Mouse (Mus musculus) frontal cortex, postnatal 10 days (tissue): ENCODE measurements around the gene Tcf7l2.

Experiments
- DNase-seq, 2 experiments: peaks; one replicate each; pipeline ENCODE4 v3.0.0; 2022; ENCODE audit warnings: low spot score in 2 of 2, mixed read lengths in 1 of 2

Tcf7l2 gene

DNA sequence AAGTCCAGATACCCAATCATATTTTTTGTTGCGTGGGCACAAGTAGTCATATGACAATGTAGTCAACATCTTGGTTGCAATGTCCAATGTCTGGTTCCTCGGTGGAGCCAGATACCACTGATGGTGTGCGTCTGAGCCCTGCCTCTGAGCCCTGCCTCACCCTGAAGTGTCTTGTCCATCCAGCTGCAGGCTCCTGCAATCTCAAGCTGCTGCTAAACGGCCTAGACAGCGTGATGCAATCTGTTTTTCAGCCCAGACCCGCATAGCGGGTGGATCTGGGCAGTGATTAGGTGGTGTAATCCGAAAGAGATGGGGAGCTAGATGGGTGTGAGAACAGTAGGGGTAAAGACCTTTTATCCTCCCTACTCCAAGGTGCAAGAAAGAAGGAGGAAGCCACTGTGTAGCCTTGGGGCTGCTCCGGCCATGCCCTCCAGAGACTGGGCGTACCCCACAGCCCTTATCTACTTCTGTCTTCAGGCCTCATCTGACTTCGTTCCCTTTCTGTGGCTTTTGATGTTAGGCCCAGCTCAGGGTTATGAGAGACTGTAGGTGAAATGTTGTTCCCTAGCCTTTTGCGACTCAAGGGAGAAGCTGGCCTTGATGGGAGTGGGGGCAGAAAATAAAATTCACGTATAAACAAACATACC is 86.1 kb downstream of the Tcf7l2 start:
- DNase-seq, result no peak

DNA sequence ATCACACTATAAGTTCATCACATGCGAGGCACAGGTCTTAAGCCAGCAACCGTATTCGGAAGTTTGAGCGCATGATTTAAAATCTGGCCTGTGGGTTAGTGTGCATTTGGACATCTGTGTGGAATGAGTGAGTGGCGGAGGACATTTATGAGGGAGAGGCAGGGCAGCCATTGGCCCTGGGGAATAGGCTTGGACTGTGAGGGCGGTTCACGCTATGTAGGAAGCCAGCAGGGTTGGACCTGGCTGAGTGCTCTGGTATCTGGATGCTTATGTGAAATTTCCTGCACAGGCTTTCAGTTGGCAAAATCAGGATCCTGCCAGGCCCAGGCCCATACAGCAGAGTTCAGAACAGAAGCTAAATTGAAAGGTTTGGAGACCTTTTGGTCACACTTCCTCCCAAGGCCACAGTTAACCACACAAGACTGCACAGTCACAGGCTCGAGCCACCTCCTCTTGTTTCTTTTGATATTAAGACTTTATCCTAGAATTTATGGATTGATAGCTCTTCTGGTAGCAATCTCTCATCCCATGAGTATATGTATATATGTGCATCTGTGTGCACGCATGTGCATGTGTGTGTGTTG is 89.4 kb downstream of the Tcf7l2 start:
- DNase-seq, result no peak

DNA sequence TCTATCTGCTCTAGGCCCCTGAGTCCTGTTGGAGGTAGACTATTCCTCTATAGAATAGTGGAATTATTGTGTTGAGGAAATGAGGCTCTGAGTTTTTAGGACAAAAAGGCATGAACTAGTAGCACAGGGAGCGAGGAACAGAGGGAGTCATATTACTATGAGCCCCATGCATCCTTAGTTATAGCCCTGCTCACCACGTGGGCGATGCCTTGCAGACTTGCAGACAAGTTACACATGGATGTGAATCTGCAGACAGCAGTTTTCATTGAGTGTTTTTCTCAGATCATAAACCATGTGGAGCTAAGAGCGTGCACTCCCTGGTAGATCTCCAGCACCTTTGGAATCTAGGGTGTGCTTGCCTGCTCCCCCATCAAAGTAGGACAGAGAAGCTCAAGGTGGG is 90.5 kb downstream of the Tcf7l2 start:
- DNase-seq, result no peak

DNA sequence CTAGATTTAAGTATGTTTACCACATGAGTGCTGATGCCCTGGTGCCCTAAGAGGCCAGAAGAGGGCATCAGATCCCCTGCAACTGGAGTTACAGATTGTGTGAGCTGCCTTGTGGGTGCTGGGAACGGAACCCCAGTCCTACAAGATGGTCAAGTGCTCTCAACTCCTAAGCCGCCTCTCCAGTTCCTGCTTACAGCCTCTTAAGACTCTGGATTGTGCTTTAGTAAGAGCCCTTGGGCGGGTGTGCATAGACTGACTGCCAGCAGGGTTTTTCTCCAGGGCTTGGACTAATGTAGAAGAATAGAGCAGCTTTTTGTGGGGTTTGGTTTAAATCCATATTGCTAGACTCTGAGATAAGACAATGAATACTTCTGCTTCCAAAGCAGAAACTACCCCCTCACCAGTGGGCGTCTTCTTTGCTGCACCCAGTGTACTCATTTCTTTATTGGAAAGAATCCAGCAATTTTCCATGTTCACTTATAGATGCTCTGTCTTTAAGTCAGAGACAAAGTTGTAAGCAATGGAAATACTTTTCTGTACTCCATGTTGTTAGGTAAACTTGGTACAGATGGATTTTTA is 92.3 kb downstream of the Tcf7l2 start:
- DNase-seq, result no peak

DNA sequence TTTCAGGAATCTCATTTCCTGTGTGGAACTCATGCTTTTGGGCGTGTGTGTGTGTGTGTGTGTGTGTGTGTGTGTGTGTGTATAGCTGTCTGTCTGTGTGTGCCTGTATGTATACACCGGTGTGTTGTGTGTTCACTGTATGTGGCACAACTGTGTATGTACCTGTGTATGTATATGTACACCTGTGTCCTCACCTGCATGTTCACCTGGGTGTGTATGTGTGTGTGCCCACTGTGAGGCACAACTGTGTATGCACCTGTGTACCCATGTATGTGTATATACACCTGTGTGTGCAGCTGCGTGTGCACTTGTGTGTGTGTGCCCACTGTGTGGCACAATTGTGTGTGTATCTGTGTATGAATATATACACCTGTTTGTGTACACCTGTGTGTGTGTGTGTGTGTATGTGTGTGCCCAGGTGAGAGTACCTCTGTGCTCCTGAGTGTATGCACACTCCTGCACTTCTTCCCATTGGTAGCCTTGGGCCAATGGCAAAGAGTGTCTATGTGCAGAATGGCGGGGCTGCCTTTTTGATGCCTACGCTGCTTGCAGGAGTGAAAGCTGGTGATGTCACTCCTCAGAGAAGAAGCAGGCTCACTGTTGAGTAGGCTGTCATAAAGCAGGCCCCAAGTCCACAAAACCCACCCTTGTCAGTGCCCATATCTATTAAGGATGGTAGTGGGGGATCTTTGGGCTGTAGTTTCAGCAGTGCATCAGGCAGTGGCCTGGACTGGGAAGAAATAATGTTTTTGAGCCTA is 95.5 kb downstream of the Tcf7l2 start:
- no peak for DNase-seq

DNA sequence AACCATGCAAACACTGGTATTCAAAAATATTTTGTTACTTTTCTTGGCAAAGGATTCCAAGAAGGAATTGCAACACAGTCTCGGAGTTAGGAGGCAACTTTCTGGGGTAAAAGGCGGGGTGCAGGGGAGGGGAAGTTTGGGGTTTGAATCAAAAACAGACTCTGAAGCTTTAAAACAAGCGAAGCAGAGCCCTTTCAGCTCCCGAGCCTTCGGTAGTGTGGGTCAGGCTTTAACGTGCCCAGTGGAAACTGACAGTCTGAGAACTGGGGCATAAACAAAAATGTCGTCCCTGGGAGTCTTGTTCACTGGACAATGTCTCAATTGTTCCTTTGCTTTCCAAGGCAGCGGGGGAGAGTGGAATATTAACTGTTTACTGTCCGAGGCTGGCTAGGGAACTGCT is 96.3 kb downstream of the Tcf7l2 start:
- no peak for DNase-seq

DNA sequence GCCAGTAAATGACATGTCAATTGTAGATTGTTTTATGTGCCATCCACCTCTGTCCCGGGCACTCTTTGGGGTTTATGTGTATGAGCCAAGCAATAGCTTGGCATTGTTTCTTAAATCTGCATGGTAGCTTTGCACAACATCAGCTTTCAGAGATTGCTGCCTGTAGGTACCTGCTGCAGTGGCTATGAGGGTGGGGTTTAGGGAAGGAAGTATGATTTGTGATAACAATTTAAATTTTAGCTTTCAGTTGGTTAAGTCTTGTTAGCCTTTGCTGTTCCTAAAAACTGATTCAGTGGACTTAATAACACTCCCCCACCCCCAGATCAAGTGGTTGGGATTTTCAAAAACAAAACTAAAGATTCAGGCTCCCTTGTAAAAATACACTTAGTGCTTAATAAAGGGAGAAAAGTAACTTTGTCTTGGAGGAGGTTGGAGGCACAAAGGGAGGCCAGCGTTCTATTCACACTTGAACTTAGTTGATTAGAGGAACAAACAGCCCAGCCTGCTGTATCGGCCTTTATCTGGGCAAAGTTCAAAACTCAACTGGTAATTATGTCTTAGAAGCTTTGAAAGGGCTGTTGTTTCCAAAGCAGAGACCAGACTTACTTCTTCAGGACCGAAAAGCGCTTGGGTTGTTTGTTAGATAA is 96.9 kb downstream of the Tcf7l2 start:
- no peak for DNase-seq

DNA sequence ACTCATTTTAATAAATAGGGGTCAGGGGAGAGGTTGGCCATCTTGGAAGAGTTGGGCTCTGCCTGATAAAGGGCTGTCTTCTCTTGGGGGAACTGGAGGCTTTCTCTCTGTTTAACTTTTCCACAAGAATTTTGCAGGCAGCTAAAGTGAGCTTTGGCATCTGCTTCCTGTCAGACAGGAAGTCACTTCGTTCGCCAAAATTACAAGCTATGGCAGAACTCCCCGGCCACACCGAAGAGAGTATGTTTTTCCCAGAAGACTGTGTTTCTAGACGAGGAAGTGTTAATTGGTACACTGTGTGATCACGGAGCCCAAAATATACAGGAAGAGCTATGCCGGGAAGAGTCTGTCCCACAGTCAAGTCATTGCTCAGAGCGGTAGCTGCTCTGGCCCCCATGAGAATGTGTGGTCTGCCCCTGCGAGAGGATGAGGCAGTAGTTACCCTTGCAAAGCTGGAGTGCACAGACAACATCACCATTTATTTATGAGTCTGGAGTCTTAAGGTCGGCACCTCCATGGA is 97.5 kb downstream of the Tcf7l2 start:
- DNase-seq, result no peak

DNA sequence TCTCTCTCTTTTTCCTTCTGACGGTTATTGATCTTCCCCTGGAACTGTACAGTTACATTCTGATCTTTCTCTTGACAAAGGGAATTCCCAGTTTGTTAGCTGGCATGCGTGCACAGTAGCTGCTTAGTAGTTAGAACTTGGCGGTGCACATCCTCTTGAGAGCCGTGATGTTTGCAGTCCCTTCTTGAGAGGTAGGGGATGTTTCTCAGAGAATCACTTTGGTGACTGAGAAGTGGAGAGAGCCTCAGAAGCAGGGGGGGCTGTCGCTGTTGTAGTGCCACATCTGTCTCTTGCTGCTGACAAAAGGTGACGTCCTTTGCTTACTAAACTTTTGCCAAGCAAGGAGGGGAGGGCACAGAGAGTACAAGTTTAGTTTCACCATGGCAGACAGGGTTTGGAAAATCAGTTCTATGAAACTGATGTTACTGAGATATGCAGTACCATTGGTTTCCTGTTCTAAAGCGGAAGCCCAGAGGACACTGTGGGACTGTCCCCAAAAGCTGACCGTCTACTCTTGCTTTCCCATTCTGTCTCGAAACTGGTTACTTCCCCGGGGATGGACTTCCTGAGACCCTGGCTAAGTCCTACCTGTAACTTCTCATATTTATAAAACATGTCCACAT is 99.0 kb downstream of the Tcf7l2 start:
- no peak for DNase-seq

DNA sequence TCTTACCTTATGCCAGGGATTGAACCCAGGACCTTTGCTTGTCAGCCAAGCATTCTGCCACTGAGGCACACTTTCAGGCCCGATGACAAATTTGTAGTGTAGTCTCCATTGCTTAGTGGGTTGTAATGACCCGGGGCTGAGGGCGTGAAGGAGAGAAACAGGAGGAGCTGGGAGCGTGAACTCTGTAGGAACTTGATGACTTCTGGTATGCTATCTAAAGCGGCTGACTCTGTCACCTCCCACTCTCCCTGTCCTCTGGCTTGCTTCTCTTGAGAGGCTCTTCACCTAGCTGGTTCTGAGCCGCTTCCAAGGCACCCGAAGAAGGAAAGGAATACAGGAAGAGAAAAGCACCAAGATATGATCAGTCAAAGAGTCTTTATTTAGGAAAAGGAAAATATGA is 100.4 kb downstream of the Tcf7l2 start:
- DNase-seq, result no peak

DNA sequence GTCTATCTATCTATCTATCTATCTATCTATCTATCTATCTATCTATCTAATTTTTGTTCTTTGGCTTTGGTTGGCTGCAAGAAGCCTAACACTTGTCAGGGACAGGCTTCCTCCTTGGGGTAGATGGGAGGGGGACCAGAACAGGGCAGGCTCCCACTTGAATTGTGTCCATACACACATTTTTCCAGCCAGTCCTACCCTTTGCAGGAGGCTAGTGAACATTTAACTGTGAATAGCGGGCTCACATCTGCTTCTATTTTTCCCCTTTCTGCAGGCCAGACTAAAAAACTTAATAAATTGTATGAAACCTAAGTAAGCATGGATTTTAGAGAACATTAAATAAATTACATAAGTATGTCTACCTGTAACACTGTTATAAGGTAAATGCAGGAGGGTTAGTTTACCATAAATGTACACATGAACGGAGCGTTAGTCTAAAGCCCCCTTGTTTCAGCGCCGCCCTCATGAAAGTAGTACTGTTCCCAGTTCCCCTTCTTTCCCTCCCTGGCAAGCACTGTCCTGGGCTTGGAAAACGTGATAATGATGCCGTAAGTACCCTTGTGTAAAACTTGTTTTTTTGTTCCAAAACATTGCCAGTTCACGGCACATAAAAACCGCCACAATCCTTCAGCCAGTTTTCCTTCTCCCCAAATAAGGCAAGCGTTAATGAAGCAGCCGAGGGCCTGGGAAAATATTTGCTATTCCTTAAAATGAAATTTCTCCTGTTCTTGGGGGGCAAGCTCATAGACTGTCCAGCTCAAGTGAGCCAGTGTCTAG is 101.7 kb downstream of the Tcf7l2 start:
- DNase-seq, result no peak

DNA sequence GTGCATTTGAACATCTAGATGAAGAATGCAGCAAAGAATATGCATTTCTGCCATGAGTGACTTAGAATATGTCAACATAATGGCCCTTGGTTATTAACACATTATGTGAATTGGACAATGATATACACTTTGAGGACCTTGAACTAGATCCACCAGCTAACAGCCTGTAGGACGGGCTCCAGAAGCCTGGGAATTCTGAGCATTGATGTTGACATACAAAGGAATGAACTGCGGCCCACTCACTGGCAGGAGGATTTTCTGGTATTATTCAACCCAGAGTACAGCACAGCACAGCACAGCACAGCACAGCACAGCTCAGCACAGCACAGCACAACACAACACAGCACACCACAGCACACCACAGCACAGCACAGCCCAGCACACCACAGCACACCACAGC is 104.1 kb downstream of the Tcf7l2 start:
- DNase-seq, result no peak

DNA sequence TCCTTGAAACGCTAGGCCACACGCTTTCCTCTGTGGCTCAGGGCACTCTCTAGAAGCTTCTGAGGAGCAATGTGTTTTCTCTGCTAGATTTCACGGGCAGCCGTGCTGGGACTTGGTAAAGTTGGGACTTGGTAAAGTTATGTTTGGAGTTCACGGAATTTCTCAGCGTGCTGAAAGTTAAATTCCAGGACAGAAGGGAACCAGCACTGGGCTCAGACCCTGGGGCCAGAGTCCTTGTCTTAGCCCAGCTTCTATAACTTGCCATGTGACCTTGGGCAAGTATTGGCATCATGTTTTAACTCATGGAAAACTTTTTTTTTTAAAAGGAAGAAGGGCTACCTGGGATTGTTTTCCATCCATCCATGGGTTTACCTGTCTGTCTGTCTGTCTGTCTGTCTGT is 104.6 kb downstream of the Tcf7l2 start:
- no peak for DNase-seq

DNA sequence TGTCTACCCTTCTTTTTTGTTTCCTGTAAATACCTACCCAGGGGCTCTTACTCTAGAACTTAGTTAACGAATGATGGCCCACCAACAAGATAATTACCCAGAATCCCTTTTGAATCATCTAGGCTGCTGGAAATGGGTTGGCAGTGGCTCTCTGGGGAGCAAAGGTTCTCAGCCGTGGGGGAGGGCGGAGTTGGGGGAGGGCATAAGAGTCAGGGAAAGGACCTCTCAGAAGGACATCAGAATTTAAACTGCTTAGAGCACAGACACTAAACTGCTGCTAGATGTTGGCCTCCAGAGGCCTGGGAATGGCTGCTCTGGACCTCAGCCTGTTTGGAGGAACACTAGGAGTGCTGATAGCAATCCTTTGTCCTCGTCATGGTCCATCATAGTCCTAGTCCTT is 105.4 kb downstream of the Tcf7l2 start:
- no peak for DNase-seq

DNA sequence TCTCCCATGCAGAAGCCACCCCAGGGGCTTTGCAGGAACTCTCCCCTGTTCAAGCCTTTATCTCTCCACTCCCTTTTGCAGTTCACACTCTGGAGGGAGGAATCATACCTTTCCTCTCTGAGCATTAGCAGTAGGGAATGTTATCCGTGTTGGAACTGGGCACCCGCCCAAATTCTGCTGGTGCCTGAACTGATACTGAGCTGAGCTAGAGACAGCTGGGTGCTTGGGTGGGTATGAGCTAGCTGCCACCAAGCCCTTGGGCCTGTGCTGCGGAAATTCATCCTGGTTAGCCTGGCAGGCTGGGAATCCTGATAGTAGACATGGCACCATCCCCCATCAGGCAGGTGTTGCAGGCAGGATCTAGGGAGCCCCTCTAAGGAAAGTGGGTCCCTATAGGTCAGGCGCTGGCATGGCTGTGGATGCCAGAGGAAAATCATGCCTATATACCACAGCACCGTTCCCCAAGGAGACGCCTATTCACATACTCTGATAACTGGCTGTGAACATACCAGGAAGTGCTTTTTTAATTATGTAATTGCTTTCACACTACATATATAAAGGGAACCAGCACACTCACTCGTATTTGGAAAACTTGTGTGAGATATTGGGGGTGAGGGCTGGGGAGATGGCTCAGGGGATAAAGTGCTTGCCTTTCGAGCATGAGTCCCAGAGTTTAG is 108.9 kb downstream of the Tcf7l2 start:
- no peak for DNase-seq

DNA sequence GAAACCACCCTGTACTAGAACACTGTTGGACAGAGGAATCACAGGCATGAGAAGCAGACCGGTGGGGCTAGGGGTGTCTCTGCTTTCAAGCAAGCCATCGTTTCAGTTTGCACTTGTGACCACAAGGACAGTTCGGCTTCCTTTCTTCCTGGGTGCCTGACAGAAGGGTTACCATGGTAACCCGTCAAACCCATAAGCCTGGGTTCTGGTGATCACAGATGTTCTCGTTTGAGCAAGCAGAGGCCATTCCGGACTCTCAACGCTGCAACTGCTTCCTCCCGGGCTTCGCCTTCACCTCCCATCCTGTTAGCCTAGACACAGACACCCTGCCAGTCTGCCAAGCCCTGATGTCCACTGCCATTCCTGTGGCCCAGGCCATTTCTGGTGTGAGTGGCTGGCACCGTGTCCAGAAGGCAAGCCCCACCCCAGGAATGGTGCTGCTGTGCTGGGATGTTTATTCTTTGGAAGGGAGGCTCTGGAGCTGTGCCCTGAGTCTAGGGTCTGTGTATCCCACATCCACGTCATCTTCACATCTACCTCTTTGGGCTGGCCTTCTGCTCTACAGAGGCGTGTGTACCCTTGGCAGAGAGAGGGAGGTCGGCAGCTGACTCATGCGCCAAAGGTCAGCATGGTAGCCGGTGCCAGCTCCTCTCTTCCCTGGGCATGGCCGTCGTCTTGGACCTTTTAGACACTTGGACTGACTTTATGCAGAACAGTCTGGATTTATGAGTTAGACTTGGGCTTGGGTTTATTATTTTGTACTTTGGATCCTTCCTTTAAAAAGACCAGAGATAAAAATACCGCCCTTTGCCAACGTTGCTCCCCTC is 110.1 kb downstream of the Tcf7l2 start:
- peak in 1 of 2 experiments; percentile 11 for DNase-seq

DNA sequence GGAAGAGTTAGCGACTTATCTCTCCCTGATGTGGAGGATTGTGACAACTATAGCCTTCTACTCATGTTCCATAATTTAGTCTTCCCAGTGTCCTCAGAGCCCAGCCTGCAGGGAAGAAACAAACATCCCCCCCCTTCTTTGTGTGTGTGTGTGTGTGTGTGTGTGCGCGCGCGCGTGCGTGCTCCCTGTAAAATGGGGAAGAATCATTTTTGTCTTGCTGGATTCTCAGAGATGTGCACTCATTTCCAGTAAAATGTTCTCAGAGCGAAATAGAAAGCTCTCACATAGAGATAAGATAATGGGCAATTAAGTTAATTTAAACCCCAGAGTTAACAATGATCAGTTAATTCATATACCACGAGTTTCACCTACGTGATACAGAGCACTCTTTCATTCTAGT is 112.8 kb downstream of the Tcf7l2 start:
- DNase-seq, result no peak

DNA sequence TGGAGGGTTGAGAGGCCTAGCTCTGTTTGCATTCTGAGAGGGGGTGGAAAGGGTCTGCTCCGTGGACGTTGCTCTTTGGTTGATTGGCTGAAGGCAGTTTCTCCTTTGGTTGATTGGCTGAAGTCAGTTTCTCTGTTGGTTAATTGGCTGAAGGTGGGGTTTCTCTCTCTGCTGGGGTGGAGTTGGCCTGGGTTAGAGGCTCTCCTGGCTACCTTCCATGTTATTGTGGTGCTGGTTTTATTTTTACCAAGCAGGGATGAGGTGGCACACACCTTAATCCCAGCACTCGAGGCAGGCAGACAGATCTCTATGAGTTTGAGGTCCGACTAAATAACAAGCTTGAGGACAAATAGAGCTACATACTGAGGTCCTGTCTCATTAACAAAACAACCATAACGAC is 114.0 kb downstream of the Tcf7l2 start:
- DNase-seq, result no peak

DNA sequence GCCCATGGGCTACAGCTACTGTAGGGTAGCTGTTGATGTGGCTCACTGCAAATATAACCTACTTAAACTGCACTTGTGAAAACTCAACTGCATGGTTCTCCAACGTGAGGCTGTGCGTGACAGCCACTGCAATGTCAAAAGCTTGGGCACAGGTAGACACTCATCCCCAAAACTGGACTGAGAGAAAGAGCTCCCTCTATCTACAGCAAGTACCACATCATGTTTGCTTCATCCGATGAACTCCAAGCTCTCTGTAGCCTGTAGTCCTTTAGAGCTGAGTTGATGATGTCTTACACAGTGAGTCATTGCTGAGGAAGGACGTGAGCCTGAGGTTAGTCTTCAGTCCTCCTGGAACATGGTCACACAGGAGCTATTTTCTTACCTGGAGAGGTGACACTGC is 115.7 kb downstream of the Tcf7l2 start:
- DNase-seq, result no peak
